12 mouse cellular contexts compared by ENCODE assay signal in genomic region chr5:35019673-35020300, GRCm38 (mm10). TPM values are rescaled to one million over a fixed set of nuclear protein-coding genes. Genes with fewer than 3 reads are reported as not detected.
A peak's percentile ranks its signal among the peaks of the same experiment; 100 is the strongest.
DNase-seq lines count a peak whose midpoint lies in the region; ATAC-seq and TF ChIP-seq lines count a peak whose summit lies in the region.
"Had no signal": no experiment of that assay in that cellular context is flagged by ENCODE, and none has a peak within 500 bp of the region (broad histone marks: within the 10 kb centered on the region; RNA-seq: fewer than 3 reads in every experiment).

No protein-coding gene starts in this region.

- H3K27me3 ChIP-seq in forebrain, embryonic 14.5 days (replicated peaks; ENCODE audit: control insufficient read depth, insufficient read depth, low read length): no peaks in the 10 kb centered on the region
- H3K27me3 ChIP-seq in forebrain, embryonic 12.5 days: no peaks in the 10 kb centered on the region
- no peaks in the 10 kb centered on the region for H3K27me3 ChIP-seq in limb, embryonic 14.5 days (ENCODE audit: control insufficient read depth, insufficient read depth, low read length)
- H3K27me3 ChIP-seq in thymus, adult 2 months (ENCODE audit: control insufficient read depth, insufficient read depth, low read length): no peaks in the 10 kb centered on the region
- H3K27me3 ChIP-seq: hindbrain, embryonic 13.5 days; kidney, embryonic 15.5 days had no signal

- H3K4me3 ChIP-seq in forebrain, embryonic 14.5 days (ENCODE audit: low read depth, low read length): no peak overlapping the region
- no peak overlapping the region for H3K4me3 ChIP-seq in forebrain, embryonic 12.5 days (replicated peaks)
- H3K4me3 ChIP-seq in layer of hippocampus, adult 2 months: no peak overlapping the region
- no peak overlapping the region for H3K4me3 ChIP-seq in limb, embryonic 14.5 days (replicated peaks; ENCODE audit: low read length)
- H3K4me3 ChIP-seq in thymus, adult 2 months (ENCODE audit: control insufficient read depth, insufficient read depth, low read length): no peak overlapping the region
- H3K4me3 ChIP-seq: hindbrain, embryonic 13.5 days; kidney, embryonic 15.5 days had no signal

- H3K9ac ChIP-seq in forebrain, embryonic 14.5 days (ENCODE audit: low read length): 0 out of 2 replicates have a peak overlapping the region, but pooled peaks have one; percentile 7
- H3K9ac ChIP-seq in forebrain, embryonic 12.5 days: no peak overlapping the region
- H3K9ac ChIP-seq in limb, embryonic 14.5 days (ENCODE audit: low read depth, low read length, severe bottlenecking): no peak overlapping the region
- H3K9ac ChIP-seq: hindbrain, embryonic 13.5 days; kidney, embryonic 15.5 days; liver, postnatal 0 days had no signal

- no peaks in the 10 kb centered on the region for H3K9me3 ChIP-seq in forebrain, embryonic 14.5 days (replicated peaks; ENCODE audit: control insufficient read depth, low read length)
- no peaks in the 10 kb centered on the region for H3K9me3 ChIP-seq in forebrain, embryonic 12.5 days
- H3K9me3 ChIP-seq in limb, embryonic 14.5 days (ENCODE audit: control insufficient read depth, low read length): no peaks in the 10 kb centered on the region
- H3K9me3 ChIP-seq: G1E; hindbrain, embryonic 13.5 days; kidney, embryonic 15.5 days had no signal

- TF ChIP-seq CTCF in layer of hippocampus, adult 2 months (conservative IDR thresholded peaks at IDR 0.05): no peak
- TF ChIP-seq CTCF in thymus, adult 2 months (IDR thresholded peaks at IDR 0.05; ENCODE audit: borderline replicate concordance, control insufficient read depth, extremely low read depth, insufficient read depth, low read length, poor library complexity): no peak

- no peaks in the 10 kb centered on the region for H3K4me1 ChIP-seq in forebrain, embryonic 14.5 days (ENCODE audit: control insufficient read depth, insufficient read depth, low read length)
- H3K4me1 ChIP-seq in forebrain, embryonic 12.5 days: 0 out of 2 replicates have a peak, but pooled peaks cover 2% of the 10 kb centered on the region
- H3K4me1 ChIP-seq in limb, embryonic 14.5 days (ENCODE audit: control insufficient read depth, insufficient read depth, low read length): no peaks in the 10 kb centered on the region
- H3K4me1 ChIP-seq in thymus, adult 2 months (replicated peaks; ENCODE audit: control insufficient read depth, insufficient read depth, low read length): no peaks in the 10 kb centered on the region; the same call in 1 of the 2 replicates
- H3K4me1 ChIP-seq: kidney, embryonic 15.5 days had no signal

- no peak for ATAC-seq in forebrain, embryonic 14.5 days
- ATAC-seq in forebrain, embryonic 12.5 days (ENCODE audit: low FRiP score): no peak
- no peak for ATAC-seq in limb, embryonic 14.5 days (ENCODE audit: low FRiP score, low read depth)
- ATAC-seq: liver, postnatal 0 days had no signal

- no peak for TF ChIP-seq POLR2A in limb, embryonic 14.5 days (IDR thresholded peaks at IDR 0.05; ENCODE audit: borderline replicate concordance, extremely low read depth, insufficient read depth, insufficient read length)
- no peak for TF ChIP-seq POLR2A in thymus, adult 2 months (IDR thresholded peaks at IDR 0.05; ENCODE audit: control insufficient read depth, extremely low read depth, insufficient read depth, low read length, poor library complexity)

- no peak overlapping the region for H3K4me2 ChIP-seq in forebrain, embryonic 14.5 days (ENCODE audit: low read length)
- H3K4me2 ChIP-seq in forebrain, embryonic 12.5 days: no peak overlapping the region
- H3K4me2 ChIP-seq in limb, embryonic 14.5 days (replicated peaks; ENCODE audit: low read depth, low read length, severe bottlenecking): no peak overlapping the region
- H3K4me2 ChIP-seq: hindbrain, embryonic 13.5 days; kidney, embryonic 15.5 days had no signal

- H3K36me3 ChIP-seq in forebrain, embryonic 14.5 days (ENCODE audit: control insufficient read depth, insufficient read depth, low read length): peaks cover 33% of the 10 kb centered on the region; the same call in 1 of the 2 replicates
- peaks cover 64% of the 10 kb centered on the region for H3K36me3 ChIP-seq in forebrain, embryonic 12.5 days (replicated peaks)
- H3K36me3 ChIP-seq in limb, embryonic 14.5 days (ENCODE audit: control insufficient read depth, insufficient read depth, low read length): peaks cover 26% of the 10 kb centered on the region
- no peaks in the 10 kb centered on the region for H3K36me3 ChIP-seq in thymus, adult 2 months (ENCODE audit: control insufficient read depth, insufficient read depth, low read length)
- H3K36me3 ChIP-seq: G1E had no signal

- H3K27ac ChIP-seq in forebrain, embryonic 14.5 days (ENCODE audit: low read depth, low read length): 0 out of 2 replicates have a peak overlapping the region, but pooled peaks have one; percentile 18
- H3K27ac ChIP-seq in forebrain, embryonic 12.5 days: no peak overlapping the region
- H3K27ac ChIP-seq in layer of hippocampus, adult 2 months: peak overlapping the region; percentile 70
- no peak overlapping the region for H3K27ac ChIP-seq in limb, embryonic 14.5 days (replicated peaks; ENCODE audit: low read depth, low read length)
- no peak overlapping the region for H3K27ac ChIP-seq in thymus, adult 2 months (ENCODE audit: control insufficient read depth, insufficient read depth, low read length)
- H3K27ac ChIP-seq: kidney, embryonic 15.5 days had no signal

- no peak for DNase-seq in forebrain, embryonic 14.5 days (ENCODE audit: low spot score)
- no peak for DNase-seq in layer of hippocampus, adult 2 months (ENCODE audit: low spot score in 2 of 2)
- DNase-seq in layer of hippocampus, adult 18-20 months (ENCODE audit: low spot score in 2 of 2): no peak
- DNase-seq in 3T3-L1 (ENCODE audit: low read depth, low spot score): peak; percentile 74
- peak; percentile 22 for DNase-seq in limb, embryonic 14.5 days (ENCODE audit: low spot score)
- no peak for DNase-seq in yolk sac, embryonic 10.5 days (ENCODE audit: low spot score)
- no peak for DNase-seq in thymus, adult 2 months
- DNase-seq: liver, postnatal 0 days had no signal

- WGBS in forebrain, embryonic 14.5 days: 82% methylated on average over 9 of the region's 9 CpGs
- WGBS in forebrain, embryonic 12.5 days: 87% methylated on average over 9 of the region's 9 CpGs
- WGBS in limb, embryonic 14.5 days: 77% methylated on average over 9 of the region's 9 CpGs
- WGBS in thymus, adult 2 months: 96% methylated on average over 9 of the region's 9 CpGs

RNA-seq across cellular contexts. Expression of gene Hgfac, which starts 21.5 kb away (rescaled TPM):
- 0.72 TPM in 1 of 2 replicates, not detected in the other for polyA plus RNA-seq in forebrain, embryonic 14.5 days (2014; fragmentation: Nextera tagmentation; extraction: Ambion mirVana)
- polyA plus RNA-seq in forebrain, embryonic 12.5 days (2016; fragmentation: Nextera tagmentation; extraction: Ambion mirVana): 0.57 and 0.70 TPM in 2 replicates
- total RNA-seq in layer of hippocampus, adult 2 months (2021): 1 to 10 TPM; 1.5 to 1.8 TPM
- total RNA-seq in layer of hippocampus, adult 18-20 months (2021): 1 to 10 TPM; 1.0 to 2.2 TPM
- 2.8 and 4.0 TPM in 2 replicates for polyA plus RNA-seq in limb, embryonic 14.5 days (2012; rRNA removed)
- polyA plus RNA-seq in limb, embryonic 14.5 days (2014; fragmentation: Nextera tagmentation; extraction: Ambion mirVana): 0.28 and 0.43 TPM in 2 replicates
- polyA plus RNA-seq in thymus, adult 2 months (2012; rRNA removed): 5.7 and 6.5 TPM in 2 replicates
- polyA plus RNA-seq: G1E had no signal

RNA-seq across cellular contexts. Expression of gene Dok7, which starts 36.8 kb away (rescaled TPM):
- 2.7 and 3.2 TPM in 2 replicates for polyA plus RNA-seq in forebrain, embryonic 14.5 days (2014; fragmentation: Nextera tagmentation; extraction: Ambion mirVana)
- 0.61 and 0.68 TPM in 2 replicates for polyA plus RNA-seq in forebrain, embryonic 12.5 days (2016; fragmentation: Nextera tagmentation; extraction: Ambion mirVana)
- total RNA-seq in layer of hippocampus, adult 2 months (2021): 10 to 100 TPM; 19.5 to 20.0 TPM
- total RNA-seq in layer of hippocampus, adult 18-20 months (2021): 10 to 100 TPM; 19.0 to 21.5 TPM
- 11.0 and 13.0 TPM in 2 replicates for polyA plus RNA-seq in limb, embryonic 14.5 days (2012; rRNA removed)
- 4.7 and 5.0 TPM in 2 replicates for polyA plus RNA-seq in limb, embryonic 14.5 days (2014; fragmentation: Nextera tagmentation; extraction: Ambion mirVana)
- polyA plus RNA-seq in thymus, adult 2 months (2012; rRNA removed): 0.45 and 2.0 TPM in 2 replicates
- total RNA-seq: G1E had no signal
- polyA plus RNA-seq: G1E had no signal

Comparison
In these comparisons a context has a peak if more than half of its experiments do, and no peak if none do; other contexts are left out.
1. H3K27ac ChIP-seq: peak in forebrain, embryonic 14.5 days (single experiment) and layer of hippocampus, adult 2 months (single experiment); none in forebrain, embryonic 12.5 days (single experiment), limb, embryonic 14.5 days (single experiment) and thymus, adult 2 months (single experiment).
2. DNase-seq: peak in 3T3-L1 (single experiment) and limb, embryonic 14.5 days (single experiment); none in forebrain, embryonic 14.5 days (single experiment), layer of hippocampus, adult 2 months (0 of 2), layer of hippocampus, adult 18-20 months (0 of 2), yolk sac, embryonic 10.5 days (single experiment) and thymus, adult 2 months (single experiment).